Mouse (Mus musculus): Measurements from ENCODE around the gene Egfl8.

GRCm38 (mm10) chr17:34646906-34647787, 31.4 kb upstream of the Egfl8 start, which contains the start of gene Atf6b:
- TF ChIP-seq CTCF (IDR thresholded peaks at IDR 0.05; ENCODE audit: low read depth) (no peak; the same call in 1 of the 2 replicates), EP300 (optimal IDR thresholded peaks at IDR 0.05) (no peak)

Measured in stomach, postnatal 0 days (tissue).